Mouse (Mus musculus): ENCODE data around the gene Ppp2r3c.
A peak's percentile ranks its signal among the peaks of the same experiment; 100 is the strongest.
"Not testable (repeated sequence)": the region's sequence is repeated elsewhere in the genome, so short reads cannot be mapped to it uniquely, and the experiment has no call there.

Gene Ppp2r3c

GRCm38 (mm10) chr12:55302485-55303441 lies at the start of gene Ppp2r3c:
Gene Ppp2r3c (minus strand): TSS chr12:55302998.
- DNase-seq: peak; percentile 91

- DNase-seq: no peak
Observed at GRCm38 (mm10) chr12:55344583-55344982, 41.8 kb upstream of the Ppp2r3c start.

- DNase-seq: no peak
Observed at GRCm38 (mm10) chr12:55343998-55344397, 41.2 kb upstream of the Ppp2r3c start.

GRCm38 (mm10) chr12:55343045-55343444 lies 40.2 kb upstream of the Ppp2r3c start:
- not testable (repeated sequence) for DNase-seq

GRCm38 (mm10) chr12:55338490-55338889 lies 35.7 kb upstream of the Ppp2r3c start:
- not testable (repeated sequence) for DNase-seq

GRCm38 (mm10) chr12:55333662-55334061 lies 30.9 kb upstream of the Ppp2r3c start:
- no peak for DNase-seq

GRCm38 (mm10) chr12:55329351-55329750 lies 26.6 kb upstream of the Ppp2r3c start:
- no peak for DNase-seq

- DNase-seq: no peak
Observed at GRCm38 (mm10) chr12:55328784-55329183, 26.0 kb upstream of the Ppp2r3c start.

- DNase-seq: no peak
Observed at GRCm38 (mm10) chr12:55325702-55326101, 22.9 kb upstream of the Ppp2r3c start.

GRCm38 (mm10) chr12:55321642-55322291 lies 19.0 kb upstream of the Ppp2r3c start:
- no peak for DNase-seq

GRCm38 (mm10) chr12:55315192-55315591 lies 12.4 kb upstream of the Ppp2r3c start:
- peak; percentile 83 for DNase-seq

GRCm38 (mm10) chr12:55313901-55314300 lies 11.1 kb upstream of the Ppp2r3c start:
- no peak for DNase-seq

- DNase-seq: no peak
Observed at GRCm38 (mm10) chr12:55311841-55312240, 9.0 kb upstream of the Ppp2r3c start.

GRCm38 (mm10) chr12:55309501-55309900 lies 6.7 kb upstream of the Ppp2r3c start:
- no peak for DNase-seq

GRCm38 (mm10) chr12:55308731-55309130 lies 5.9 kb upstream of the Ppp2r3c start:
- DNase-seq: no peak

GRCm38 (mm10) chr12:55307566-55307965 lies 4.8 kb upstream of the Ppp2r3c start:
- no peak for DNase-seq

- DNase-seq: no peak
Observed at GRCm38 (mm10) chr12:55306371-55306770, 3.6 kb upstream of the Ppp2r3c start.

- no peak for DNase-seq
Observed at GRCm38 (mm10) chr12:55301472-55302300, 1.1 kb downstream of the Ppp2r3c start.

GRCm38 (mm10) chr12:55300820-55301351 lies 1.9 kb downstream of the Ppp2r3c start:
- DNase-seq: no peak

GRCm38 (mm10) chr12:55299336-55299735 lies 3.5 kb downstream of the Ppp2r3c start, which contains the start of gene 1110008L16Rik:
Gene 1110008L16Rik (plus strand): TSS chr12:55299577.
- DNase-seq: no peak

- no peak for DNase-seq
Observed at GRCm38 (mm10) chr12:55298112-55298511, 4.7 kb downstream of the Ppp2r3c start.

- DNase-seq: not testable (repeated sequence)
Observed at GRCm38 (mm10) chr12:55277583-55277982, 25.2 kb downstream of the Ppp2r3c start.

GRCm38 (mm10) chr12:55272243-55272642 lies 30.6 kb downstream of the Ppp2r3c start:
- DNase-seq: no peak

All from cerebellum, adult 9-10 months (tissue).